Mouse (Mus musculus) neural tube, embryonic 11.5 days (tissue): ENCODE data around the gene Ap1s3. TPM values are rescaled to one million over a fixed set of nuclear protein-coding genes. Genes with fewer than 3 reads are reported as not detected.
A peak's percentile ranks its signal among the peaks of the same experiment; 100 is the strongest.
"Not testable (repeated sequence)": the region's sequence is repeated elsewhere in the genome, so short reads cannot be mapped to it uniquely, and the experiment has no call there.

Experiments
- ATAC-seq: fragments of 200-750 bp; cut with Nextera tagmentation; 2 replicates; pipeline ENCODE4 v1.8.0; 2017; ENCODE audit warnings: moderate number of reproducible peaks, mild to moderate bottlenecking, moderate TSS enrichment, moderate library complexity; ENCODE audit not compliant: insufficient read depth, low FRiP score, low TSS enrichment
- DNase-seq: peaks from one replicate; pipeline ENCODE4 v3.0.0-alpha.2; 2015; ENCODE audit warnings: low spot score
- H3K27ac ChIP-seq: fragments of 300-500 bp; sonication (generic); 2 replicates; pipeline ENCODE4 v1.5.1; 2014; ENCODE audit warnings: low read depth, mild to moderate bottlenecking, low read length
- H3K27me3 ChIP-seq: fragments of 300-500 bp; sonication (generic); 2 replicates; pipeline ENCODE4 v1.6.1; 2014; ENCODE audit warnings: mild to moderate bottlenecking, low read length, mixed read lengths; ENCODE audit not compliant: control insufficient read depth, insufficient read depth
- H3K36me3 ChIP-seq: fragments of 300-500 bp; sonication (generic); 2 replicates; pipeline ENCODE4 v1.6.1; 2014; ENCODE audit warnings: mild to moderate bottlenecking, low read length, moderate library complexity, mixed read lengths; ENCODE audit not compliant: control insufficient read depth, insufficient read depth
- H3K4me1 ChIP-seq: fragments of 300-500 bp; sonication (generic); 2 replicates; pipeline ENCODE4 v1.6.1; 2014; ENCODE audit warnings: low read length, mixed read lengths; ENCODE audit not compliant: control insufficient read depth, insufficient read depth
- H3K4me2 ChIP-seq: fragments of 300-500 bp; sonication (generic); 2 replicates; pipeline ENCODE4 v1.6.1; 2014; ENCODE audit warnings: low read depth, mild to moderate bottlenecking, moderate library complexity
- H3K4me3 ChIP-seq: fragments of 300-500 bp; sonication (generic); 2 replicates; pipeline ENCODE4 v1.5.1; 2014; ENCODE audit warnings: low read depth, low read length
- H3K9ac ChIP-seq: fragments of 300-500 bp; sonication (generic); 2 replicates; pipeline ENCODE4 v1.6.1; 2014; ENCODE audit warnings: mild to moderate bottlenecking, low read length
- H3K9me3 ChIP-seq: fragments of 300-500 bp; sonication (generic); 2 replicates; pipeline ENCODE4 v1.6.1; 2016; ENCODE audit warnings: low read length; ENCODE audit not compliant: control insufficient read depth
- WGBS: fragments of 180-500 bp; shearing (Covaris S2); extraction: QIAGEN DNeasy Blood & Tissue Kit; methylation state at CpG from one replicate; pipeline ENCODE4 v1.1.7; 2014; 5-methylcytosine and 5-hydroxymethylcytosine counted together
- polyA plus RNA-seq: library from polyadenylated mRNA; unstranded; fragments of >200 nt; fragmentation: Nextera tagmentation; extraction: Ambion mirVana; gene quantifications from 2 replicates; pipeline ENCODE4 v1.2.1, GENCODE M21; 2014

Ap1s3 gene
- polyA plus RNA-seq, 1 experiment from 2014 or later: not detected

GRCm38 (mm10) chr1:79629726-79630125 is 42.0 kb downstream of the Ap1s3 start:
- no peaks in the 10 kb centered on the region for H3K4me1 ChIP-seq
- no peak overlapping the region for H3K27ac ChIP-seq
- H3K27me3 ChIP-seq: no peaks in the 10 kb centered on the region
- no peak overlapping the region for H3K9ac ChIP-seq
- H3K4me2 ChIP-seq: no peak overlapping the region
- no peaks in the 10 kb centered on the region for H3K36me3 ChIP-seq
- 82% methylated on average over 5 of the region's 5 CpGs for WGBS
- no peaks in the 10 kb centered on the region for H3K9me3 ChIP-seq
- ATAC-seq (no peak), DNase-seq (no peak)
- H3K4me3 ChIP-seq: no peak overlapping the region

GRCm38 (mm10) chr1:79626140-79626539 is 45.6 kb downstream of the Ap1s3 start:
- H3K27ac ChIP-seq: no peak overlapping the region
- H3K4me3 ChIP-seq: no peak overlapping the region
- no peaks in the 10 kb centered on the region for H3K4me1 ChIP-seq
- H3K36me3 ChIP-seq: no peaks in the 10 kb centered on the region
- no peak overlapping the region for H3K4me2 ChIP-seq
- H3K9me3 ChIP-seq: no peaks in the 10 kb centered on the region
- H3K27me3 ChIP-seq: no peaks in the 10 kb centered on the region
- H3K9ac ChIP-seq: no peak overlapping the region
- peak; percentile 28 for DNase-seq
- WGBS: 64% methylated on average over 4 of the region's 4 CpGs
- no peak for ATAC-seq

- Histone ChIP-seq H3K27ac (no peak overlapping the region), H3K4me1 (no peaks in the 10 kb centered on the region), H3K9ac (no peak overlapping the region), H3K4me3 (no peak overlapping the region), H3K27me3 (no peaks in the 10 kb centered on the region), H3K4me2 (no peak overlapping the region), H3K9me3 (no peaks in the 10 kb centered on the region), H3K36me3 (no peaks in the 10 kb centered on the region)
- 89% methylated on average over 2 of the region's 2 CpGs for WGBS
- ATAC-seq: no peak
- DNase-seq: no peak
Observed at GRCm38 (mm10) chr1:79619434-79619833, 52.3 kb downstream of the Ap1s3 start.

- Histone ChIP-seq H3K9me3 (no peaks in the 10 kb centered on the region), H3K4me2 (no peak overlapping the region), H3K4me3 (no peak overlapping the region), H3K27me3 (no peaks in the 10 kb centered on the region), H3K27ac (no peak overlapping the region), H3K36me3 (no peaks in the 10 kb centered on the region), H3K4me1 (no peaks in the 10 kb centered on the region), H3K9ac (no peak overlapping the region)
- ATAC-seq: no peak
- WGBS: 83% methylated on average over 2 of the region's 2 CpGs
- DNase-seq: no peak
Observed at GRCm38 (mm10) chr1:79616492-79616891, 55.3 kb downstream of the Ap1s3 start.

- H3K4me2 ChIP-seq: no peak overlapping the region
- ATAC-seq (no peak), DNase-seq (no peak)
- no peaks in the 10 kb centered on the region for H3K27me3 ChIP-seq
- H3K4me1 ChIP-seq: no peaks in the 10 kb centered on the region
- no peaks in the 10 kb centered on the region for H3K9me3 ChIP-seq
- H3K36me3 ChIP-seq: no peaks in the 10 kb centered on the region
- no peak overlapping the region for H3K4me3 ChIP-seq
- 94% methylated on average over 6 of the region's 6 CpGs for WGBS
- no peak overlapping the region for H3K27ac ChIP-seq
- H3K9ac ChIP-seq: no peak overlapping the region
Observed at GRCm38 (mm10) chr1:79614456-79614855, 57.3 kb downstream of the Ap1s3 start.

GRCm38 (mm10) chr1:79611271-79611670 is 60.5 kb downstream of the Ap1s3 start:
- 96% methylated on average over 5 of the region's 5 CpGs for WGBS
- H3K4me2 ChIP-seq, H3K27ac ChIP-seq, H3K36me3 ChIP-seq, H3K9ac ChIP-seq, ATAC-seq, H3K27me3 ChIP-seq, H3K4me1 ChIP-seq, H3K9me3 ChIP-seq, H3K4me3 ChIP-seq, DNase-seq: not testable (repeated sequence)

- not testable (repeated sequence) for H3K9me3 ChIP-seq, DNase-seq
Observed at GRCm38 (mm10) chr1:79608856-79609255, 62.9 kb downstream of the Ap1s3 start.

GRCm38 (mm10) chr1:79602500-79602899 is 69.3 kb downstream of the Ap1s3 start:
- DNase-seq (no peak), ATAC-seq (no peak)
- Histone ChIP-seq H3K27ac (no peak overlapping the region), H3K4me2 (no peak overlapping the region), H3K9ac (no peak overlapping the region), H3K9me3 (no peaks in the 10 kb centered on the region), H3K27me3 (no peaks in the 10 kb centered on the region), H3K4me1 (peaks cover 3% of the 10 kb centered on the region; the same call in 1 of the 2 replicates), H3K4me3 (no peak overlapping the region), H3K36me3 (no peaks in the 10 kb centered on the region)
- 49% methylated on average over 2 of the region's 2 CpGs for WGBS

More at GRCm38 (mm10) chr1:79608856-79609255, 62.9 kb downstream of the Ap1s3 start:
- H3K9ac ChIP-seq, H3K27ac ChIP-seq, H3K4me2 ChIP-seq, H3K27me3 ChIP-seq, ATAC-seq, H3K4me1 ChIP-seq, H3K36me3 ChIP-seq, H3K4me3 ChIP-seq: not testable (repeated sequence)
- WGBS: 77% methylated on average over 5 of the region's 5 CpGs

GRCm38 (mm10) chr1:79598385-79599178 is 73.2 kb downstream of the Ap1s3 start:
- no peak overlapping the region for H3K4me2 ChIP-seq
- no peak overlapping the region for H3K4me3 ChIP-seq
- DNase-seq (peak; percentile 44), ATAC-seq (peak; percentile 87)
- H3K4me1 ChIP-seq: peaks cover 3% of the 10 kb centered on the region; the same call in 1 of the 2 replicates
- no peaks in the 10 kb centered on the region for H3K9me3 ChIP-seq
- H3K27ac ChIP-seq: 0 out of 2 replicates have a peak overlapping the region, but pooled peaks have one; percentile 54
- 29% methylated on average over 5 of the region's 5 CpGs for WGBS
- no peaks in the 10 kb centered on the region for H3K36me3 ChIP-seq
- H3K27me3 ChIP-seq: no peaks in the 10 kb centered on the region
- no peak overlapping the region for H3K9ac ChIP-seq
